Mouse (Mus musculus) bone marrow macrophage, adult 2 months (primary cell): Measurements from ENCODE around the gene Sp7.

Experiments
- CTCF ChIP-seq: IDR thresholded peaks from 2 replicates; pipeline ENCODE4 v1.5.1; 2012; ENCODE audit warnings: low read depth, mild to moderate bottlenecking, low read length, moderate library complexity
- POLR2A ChIP-seq: IDR thresholded peaks from 2 replicates; pipeline ENCODE4 v1.6.1; 2012; ENCODE audit warnings: mild to moderate bottlenecking, low read depth, low read length, borderline replicate concordance

- TF ChIP-seq POLR2A = no peak
- no peak for TF ChIP-seq CTCF
Measured at GRCm38 (mm10) chr15:102400476-102401045, 33.6 kb upstream of the Sp7 start.
